Mouse (Mus musculus) stomach, embryonic 15.5 days (tissue): ENCODE data around the gene Capza1. TPM values are rescaled to one million over a fixed set of nuclear protein-coding genes. Genes with fewer than 3 reads are reported as not detected.

ENCODE experiments used
- ATAC-seq: fragments of 200-750 bp; cut with Nextera tagmentation; 2 replicates; pipeline ENCODE4 v1.8.0; 2017; ENCODE audit warnings: low read depth, moderate number of reproducible peaks, moderate TSS enrichment; ENCODE audit not compliant: insufficient read depth, low FRiP score
- H3K27ac ChIP-seq: fragments of 300-500 bp; sonication (generic); 2 replicates; pipeline ENCODE4 v1.5.1; 2015; ENCODE audit warnings: mild to moderate bottlenecking, inconsistent platforms
- H3K27me3 ChIP-seq: fragments of 300-500 bp; sonication (generic); replicated peaks from 2 replicates; pipeline ENCODE4 v1.6.1; 2015; ENCODE audit warnings: inconsistent platforms
- H3K36me3 ChIP-seq: fragments of 300-500 bp; sonication (generic); 2 replicates; pipeline ENCODE4 v1.6.1; 2015; ENCODE audit warnings: inconsistent platforms
- H3K4me1 ChIP-seq: fragments of 300-500 bp; sonication (generic); 2 replicates; pipeline ENCODE4 v1.6.1; 2015; ENCODE audit warnings: inconsistent platforms
- H3K4me2 ChIP-seq: fragments of 300-500 bp; sonication (generic); 2 replicates; pipeline ENCODE4 v1.6.1; 2015; ENCODE audit warnings: mild to moderate bottlenecking, inconsistent platforms
- H3K4me3 ChIP-seq: fragments of 300-500 bp; sonication (generic); replicated peaks from 2 replicates; pipeline ENCODE4 v1.5.1; 2015; ENCODE audit warnings: inconsistent platforms
- H3K9ac ChIP-seq: fragments of 300-500 bp; sonication (generic); 2 replicates; pipeline ENCODE4 v1.6.1; 2015; ENCODE audit warnings: inconsistent platforms
- H3K9me3 ChIP-seq: fragments of 300-500 bp; sonication (generic); 2 replicates; pipeline ENCODE4 v1.6.1; 2016; ENCODE audit warnings: inconsistent platforms
- WGBS: fragments of 180-500 bp; shearing (Covaris S2); methylation state at CpG from one replicate; pipeline ENCODE4 v1.1.7; 2015; 5-methylcytosine and 5-hydroxymethylcytosine counted together
- polyA plus RNA-seq: library from polyadenylated mRNA; unstranded; fragments of >200 nt; fragmentation: Nextera tagmentation; extraction: Ambion mirVana; gene quantifications from 2 replicates; pipeline ENCODE4 v1.2.1, GENCODE M21; 2015

The Capza1 gene
- polyA plus RNA-seq, 1 experiment from 2014 or later: 178 TPM

GRCm38 (mm10) chr3:104793871-104794828 lies 70.2 kb downstream of the Capza1 start:
- peaks cover 20% of the 10 kb centered on the region for H3K36me3 ChIP-seq
- peaks cover 62% of the 10 kb centered on the region for H3K4me1 ChIP-seq
- no peaks in the 10 kb centered on the region for H3K27me3 ChIP-seq
- H3K9me3 ChIP-seq: no peaks in the 10 kb centered on the region
- H3K27ac ChIP-seq: peak overlapping the region; percentile 86
- no peak overlapping the region for H3K4me3 ChIP-seq
- WGBS: 43% methylated on average over 20 of the region's 20 CpGs
- ATAC-seq: peak; percentile 86
- H3K4me2 ChIP-seq: peak overlapping the region; percentile 22
- H3K9ac ChIP-seq: no peak overlapping the region

- ATAC-seq: no peak
Observed at GRCm38 (mm10) chr3:104792360-104793270, 71.7 kb downstream of the Capza1 start.

GRCm38 (mm10) chr3:104791671-104792070 lies 72.6 kb downstream of the Capza1 start:
- Histone ChIP-seq H3K36me3 (peaks cover 12% of the 10 kb centered on the region; the same call in 1 of the 2 replicates), H3K4me2 (peak overlapping the region; percentile 65; the same call in 1 of the 2 replicates), H3K4me3 (no peak overlapping the region), H3K27ac (no peak overlapping the region), H3K9me3 (no peaks in the 10 kb centered on the region), H3K27me3 (no peaks in the 10 kb centered on the region), H3K4me1 (peaks cover 65% of the 10 kb centered on the region), H3K9ac (no peak overlapping the region)
- 90% methylated on average over 8 of the region's 8 CpGs for WGBS
- ATAC-seq: no peak

More at GRCm38 (mm10) chr3:104792360-104793270, 71.7 kb downstream of the Capza1 start:
- Histone ChIP-seq H3K9me3 (no peaks in the 10 kb centered on the region), H3K4me1 (peaks cover 65% of the 10 kb centered on the region), H3K9ac (no peak overlapping the region), H3K36me3 (peaks cover 19% of the 10 kb centered on the region; the same call in 1 of the 2 replicates), H3K4me2 (no peak overlapping the region), H3K4me3 (no peak overlapping the region), H3K27ac (no peak overlapping the region), H3K27me3 (no peaks in the 10 kb centered on the region)
- 57% methylated on average over 15 of the region's 15 CpGs for WGBS

GRCm38 (mm10) chr3:104791017-104791416 lies 73.3 kb downstream of the Capza1 start:
- no peak overlapping the region for H3K9ac ChIP-seq
- peak overlapping the region; percentile 65 for H3K4me2 ChIP-seq
- peak overlapping the region; percentile 89 for H3K27ac ChIP-seq
- H3K4me3 ChIP-seq: peak overlapping the region; percentile 74
- H3K9me3 ChIP-seq: no peaks in the 10 kb centered on the region
- H3K27me3 ChIP-seq: no peaks in the 10 kb centered on the region
- peaks cover 10% of the 10 kb centered on the region; the same call in 1 of the 2 replicates for H3K36me3 ChIP-seq
- H3K4me1 ChIP-seq: peaks cover 64% of the 10 kb centered on the region
- 23% methylated on average over 4 of the region's 4 CpGs for WGBS
- no peak for ATAC-seq

GRCm38 (mm10) chr3:104790401-104790937 lies 73.8 kb downstream of the Capza1 start:
- Histone ChIP-seq H3K9me3 (no peaks in the 10 kb centered on the region), H3K9ac (peak overlapping the region; percentile 36; the same call in 1 of the 2 replicates), H3K27me3 (no peaks in the 10 kb centered on the region), H3K36me3 (peaks cover 6% of the 10 kb centered on the region; the same call in 1 of the 2 replicates), H3K27ac (peak overlapping the region; percentile 89), H3K4me2 (peak overlapping the region; percentile 65), H3K4me3 (peak overlapping the region; percentile 74), H3K4me1 (peaks cover 58% of the 10 kb centered on the region)
- WGBS: 16% methylated on average over 6 of the region's 6 CpGs
- no peak for ATAC-seq

GRCm38 (mm10) chr3:104789822-104790221 lies 74.5 kb downstream of the Capza1 start:
- Histone ChIP-seq H3K27me3 (no peaks in the 10 kb centered on the region), H3K9ac (peak overlapping the region; percentile 36; the same call in 1 of the 2 replicates), H3K36me3 (0 out of 2 replicates have a peak, but pooled peaks cover 3% of the 10 kb centered on the region), H3K4me2 (peak overlapping the region; percentile 65), H3K4me1 (peaks cover 52% of the 10 kb centered on the region), H3K4me3 (peak overlapping the region; percentile 74), H3K9me3 (no peaks in the 10 kb centered on the region), H3K27ac (peak overlapping the region; percentile 89)
- no peak for ATAC-seq
- WGBS: 20% methylated on average over 13 of the region's 13 CpGs

GRCm38 (mm10) chr3:104789312-104789605 lies 75.0 kb downstream of the Capza1 start:
- Histone ChIP-seq H3K4me2 (peak overlapping the region; percentile 65), H3K9ac (peak overlapping the region; percentile 74), H3K4me3 (peak overlapping the region; percentile 74), H3K9me3 (no peaks in the 10 kb centered on the region), H3K4me1 (peaks cover 46% of the 10 kb centered on the region), H3K27me3 (no peaks in the 10 kb centered on the region), H3K36me3 (0 out of 2 replicates have a peak, but pooled peaks cover 3% of the 10 kb centered on the region), H3K27ac (peak overlapping the region; percentile 89)
- ATAC-seq: peak; percentile 19; the same call in 1 of the 2 replicates
- WGBS: 3% methylated on average over 10 of the region's 10 CpGs

- Histone ChIP-seq H3K9me3 (no peaks in the 10 kb centered on the region), H3K4me1 (peaks cover 41% of the 10 kb centered on the region), H3K4me2 (peak overlapping the region; percentile 65), H3K9ac (peak overlapping the region; percentile 74), H3K27ac (peak overlapping the region; percentile 89), H3K27me3 (0 out of 2 replicates have a peak, but pooled peaks cover 5% of the 10 kb centered on the region), H3K36me3 (0 out of 2 replicates have a peak, but pooled peaks cover 2% of the 10 kb centered on the region), H3K4me3 (peak overlapping the region; percentile 74)
- peak; percentile 89 for ATAC-seq
- WGBS: 1% methylated on average over 48 of the region's 52 CpGs
Observed at GRCm38 (mm10) chr3:104788561-104789311, 75.6 kb downstream of the Capza1 start.

- peaks cover 34% of the 10 kb centered on the region for H3K4me1 ChIP-seq
- peak within 1 kb of the TSS; percentile 89 for H3K27ac ChIP-seq
- H3K36me3 ChIP-seq: no peaks in the 10 kb centered on the region
- ATAC-seq: no peak
- WGBS: 30% methylated on average over 3 of the region's 3 CpGs
- H3K4me2 ChIP-seq: peak within 1 kb of the TSS; percentile 65
- H3K9ac ChIP-seq: peak within 1 kb of the TSS; percentile 74
- no peaks in the 10 kb centered on the region for H3K9me3 ChIP-seq
- H3K27me3 ChIP-seq: peaks cover 11% of the 10 kb centered on the region
- H3K4me3 ChIP-seq: peak within 1 kb of the TSS; percentile 74
Observed at GRCm38 (mm10) chr3:104788075-104788474, 76.2 kb downstream of the Capza1 start, which contains the start of gene Rhoc. TSS of gene Rhoc (plus strand) at chr3:104788375.

- no peak overlapping the region for H3K9ac ChIP-seq
- H3K27me3 ChIP-seq: peaks cover 36% of the 10 kb centered on the region
- H3K4me2 ChIP-seq: no peak overlapping the region
- no peaks in the 10 kb centered on the region for H3K9me3 ChIP-seq
- WGBS: 94% methylated on average over 6 of the region's 6 CpGs
- no peak overlapping the region for H3K4me3 ChIP-seq
- no peaks in the 10 kb centered on the region for H3K36me3 ChIP-seq
- H3K4me1 ChIP-seq: peaks cover 29% of the 10 kb centered on the region
- no peak for ATAC-seq
- H3K27ac ChIP-seq: no peak overlapping the region
Observed at GRCm38 (mm10) chr3:104785284-104785683, 79.0 kb downstream of the Capza1 start.
